26 mouse cellular contexts compared by ENCODE assay signal in genomic region chr10:44518631-44519030, GRCm38 (mm10). TPM values are rescaled to one million over a fixed set of nuclear protein-coding genes. Genes with fewer than 3 reads are reported as not detected.
DNase-seq lines count a peak whose midpoint lies in the region; ATAC-seq and TF ChIP-seq lines count a peak whose summit lies in the region.
"Had no signal": no experiment of that assay in that cellular context is flagged by ENCODE, and none has a peak within 500 bp of the region (broad histone marks: within the 10 kb centered on the region; RNA-seq: fewer than 3 reads in every experiment).

No protein-coding gene starts in this region.

- H3K4me2 ChIP-seq in heart, embryonic 11.5 days = no peak overlapping the region
- peak overlapping the region; percentile 39 for H3K4me2 ChIP-seq in myocyte (ENCODE audit: low read depth)
- H3K4me2 ChIP-seq: forebrain, embryonic 12.5 days; kidney, embryonic 15.5 days; limb, embryonic 13.5 days; liver, embryonic 12.5 days; midbrain, embryonic 13.5 days had no signal

- no peaks in the 10 kb centered on the region for H3K36me3 ChIP-seq in heart, embryonic 11.5 days (ENCODE audit: control insufficient read depth, insufficient read depth, low read length)
- H3K36me3 ChIP-seq in myocyte (ENCODE audit: control insufficient read depth, insufficient read depth) = no peaks in the 10 kb centered on the region
- H3K36me3 ChIP-seq: embryonic facial prominence, embryonic 10.5 days; forebrain, embryonic 12.5 days; kidney, embryonic 15.5 days; limb, embryonic 13.5 days; liver, embryonic 12.5 days; midbrain, embryonic 13.5 days had no signal

- ATAC-seq in heart, embryonic 11.5 days (replicated peaks; ENCODE audit: insufficient number of reproducible peaks, low FRiP score, low TSS enrichment) = no peak
- ATAC-seq: hindbrain, postnatal 0 days; liver, embryonic 12.5 days; midbrain, embryonic 13.5 days had no signal

- no peak overlapping the region for H3K27ac ChIP-seq in heart, embryonic 11.5 days (ENCODE audit: low read depth, low read length)
- H3K27ac ChIP-seq: embryonic facial prominence, embryonic 10.5 days; forebrain, embryonic 12.5 days; hindbrain, postnatal 0 days; kidney, embryonic 15.5 days; limb, embryonic 13.5 days; liver, embryonic 12.5 days; midbrain, embryonic 13.5 days had no signal

- 64% methylated on average over 7 of the region's 7 CpGs for whole genome bisulfite sequencing in heart, embryonic 11.5 days (ENCODE audit: insufficient replicate concordance)

- H3K27me3 ChIP-seq in heart, embryonic 11.5 days (ENCODE audit: control insufficient read depth, insufficient read depth, low read length) = peaks cover 3% of the 10 kb centered on the region; the same call in 1 of the 2 replicates
- no peaks in the 10 kb centered on the region for H3K27me3 ChIP-seq in myocyte (ENCODE audit: control insufficient read depth, insufficient read depth, insufficient read length)
- H3K27me3 ChIP-seq: limb, embryonic 13.5 days had no signal

- H3K4me1 ChIP-seq in heart, embryonic 11.5 days (ENCODE audit: control insufficient read depth, insufficient read depth, low read length) = no peaks in the 10 kb centered on the region
- H3K4me1 ChIP-seq: embryonic facial prominence, embryonic 10.5 days; kidney, embryonic 15.5 days; limb, embryonic 13.5 days; liver, embryonic 12.5 days; megakaryocyte, embryonic 14.5 days; midbrain, embryonic 13.5 days had no signal

- peak; percentile 36 for DNase-seq in heart, adult 8-10 months (ENCODE audit: low spot score)
- DNase-seq in 3T3-L1 (ENCODE audit: low read depth, low spot score) = peak; percentile 25
- DNase-seq in brain, adult 2 months (ENCODE audit: low read depth, low spot score) = peak; percentile 72
- no peak for DNase-seq in lung, postnatal 4 days
- no peak for DNase-seq in adrenal gland, postnatal 4 days (ENCODE audit: low spot score in 2 of 2)
- DNase-seq: adrenal gland, postnatal 25 days; cerebellum, adult 11 months; cerebellum, adult 9-11 months; kidney, adult 11 months; kidney, postnatal 36 days; lung, adult 18-20 months; lung, postnatal 10 days; retina, postnatal 1 day; right cerebral cortex, postnatal 25 days; thymus, postnatal 25 days had no signal

- no peak for TF ChIP-seq POLR2A in myocyte (IDR thresholded peaks at IDR 0.05; ENCODE audit: insufficient read length, low read depth)

- H3ac ChIP-seq in myocyte (ENCODE audit: control insufficient read depth, insufficient read length) = no peak overlapping the region

- no peak overlapping the region for H3K4me3 ChIP-seq in heart, embryonic 11.5 days (ENCODE audit: low read depth, low read length)
- no peak overlapping the region for H3K4me3 ChIP-seq in myocyte
- H3K4me3 ChIP-seq: embryonic facial prominence, embryonic 10.5 days; forebrain, embryonic 12.5 days; kidney, embryonic 15.5 days; limb, embryonic 13.5 days; liver, embryonic 12.5 days; megakaryocyte, embryonic 14.5 days; midbrain, embryonic 13.5 days had no signal

- no peaks in the 10 kb centered on the region for H3K79me2 ChIP-seq in myocyte (ENCODE audit: control insufficient read depth, insufficient read depth)

- no peak overlapping the region for H3K9ac ChIP-seq in heart, embryonic 11.5 days (ENCODE audit: low read depth, low read length)
- H3K9ac ChIP-seq: forebrain, embryonic 12.5 days; kidney, embryonic 15.5 days; limb, embryonic 13.5 days; liver, embryonic 12.5 days; midbrain, embryonic 13.5 days had no signal

- H3K9me3 ChIP-seq in heart, embryonic 11.5 days (replicated peaks; ENCODE audit: control insufficient read depth, low read length) = no peaks in the 10 kb centered on the region
- H3K9me3 ChIP-seq: embryonic facial prominence, embryonic 10.5 days; forebrain, embryonic 12.5 days; kidney, embryonic 15.5 days; limb, embryonic 13.5 days; liver, embryonic 12.5 days; megakaryocyte, embryonic 14.5 days; midbrain, embryonic 13.5 days had no signal

TF ChIP-seq in myocyte, 11 proteins besides CTCF, POLR2A, EP300 and RAD21:
- TF ChIP-seq REST (IDR thresholded peaks at IDR 0.05; ENCODE audit: insufficient read depth, insufficient read length) = no peak
- TF ChIP-seq CEBPB (IDR thresholded peaks at IDR 0.05; ENCODE audit: insufficient read depth, poor library complexity, severe bottlenecking) = no peak
- no peak for TF ChIP-seq SRF (IDR thresholded peaks at IDR 0.05; ENCODE audit: control insufficient read depth, insufficient read length, low read depth)
- no peak for TF ChIP-seq TCF12 (IDR thresholded peaks at IDR 0.05; ENCODE audit: insufficient read depth, poor library complexity, severe bottlenecking)
- no peak for TF ChIP-seq MYOD1 (IDR thresholded peaks at IDR 0.05; ENCODE audit: control insufficient read depth in 1 of 3, insufficient read length in 2 of 3, low read depth in 2 of 3)
- TF ChIP-seq USF1 (IDR thresholded peaks at IDR 0.05; ENCODE audit: low read depth) = no peak
- TF ChIP-seq E2F4 (IDR thresholded peaks at IDR 0.05; ENCODE audit: insufficient read depth) = no peak

RNA-seq across cellular contexts. Expression of gene Prdm1, which starts 9.7 kb away (rescaled TPM):
- 1 to 10 TPM; 1.3 to 2.4 (median 1.7) TPM for total RNA-seq in heart, adult 8-10 months (2022)
- polyA plus RNA-seq in heart, embryonic 11.5 days (2014; fragmentation: Nextera tagmentation; extraction: Ambion mirVana) = 0.08 and 0.36 TPM in 2 replicates
- polyA plus RNA-seq in myocyte (2012; fragmentation: generic; extraction: Trizol) = 0.28 TPM
- total RNA-seq in adrenal gland, postnatal 4 days (2021) = 1 to 10 TPM; 2.8 to 4.3 TPM
- total RNA-seq: MEL had no signal

Comparison
In these comparisons a context has a peak if more than half of its experiments do, and no peak if none do; other contexts are left out.
1. DNase-seq: peak in heart, adult 8-10 months (single experiment), 3T3-L1 (single experiment) and brain, adult 2 months (single experiment); none in lung, postnatal 4 days (0 of 2) and adrenal gland, postnatal 4 days (0 of 2).